Mouse (Mus musculus) kidney, adult 2 months (tissue): ENCODE data around the gene Olfr16.

Experiments
- CTCF ChIP-seq: fragments of 200-500 bp; conservative IDR thresholded peaks from 2 replicates; pipeline ENCODE4 v1.5.1; 2011; ENCODE audit warnings: low read depth, mild to moderate bottlenecking, control low read depth, low read length, moderate library complexity, mixed read lengths; ENCODE audit not compliant: insufficient read depth, insufficient read length
- POLR2A ChIP-seq: fragments of 200-500 bp; IDR thresholded peaks from one replicate; pipeline ENCODE4 v1.6.1; 2011; ENCODE audit warnings: low read depth, low read length, control low read depth

DNA sequence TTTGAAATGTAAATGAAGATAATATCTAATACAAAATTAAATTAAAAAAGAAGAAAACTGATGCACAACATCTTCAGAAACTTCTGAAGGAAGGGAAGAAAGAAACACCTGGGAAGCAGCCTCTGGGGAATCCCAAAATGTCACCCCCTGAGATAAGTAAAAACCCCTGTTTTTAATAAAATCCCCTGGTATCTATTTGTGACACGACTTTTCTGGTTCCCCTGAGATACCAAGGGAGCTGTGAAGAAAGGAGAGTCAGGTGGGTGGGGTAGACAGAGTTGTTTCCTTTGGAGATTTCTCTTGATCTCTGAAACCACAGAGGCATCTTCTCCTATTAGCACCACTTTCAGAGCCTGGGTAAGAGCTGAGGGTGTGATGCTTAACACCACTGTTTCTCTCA, at the start of gene Olfr16:
- TF ChIP-seq CTCF = no peak
- no peak for TF ChIP-seq POLR2A
